Mouse (Mus musculus) erythroblast, embryonic 14.5 days (primary cell): ENCODE measurements at regions not wholly inside any gene's neighbourhood (a gene's known extent, or its start where the extent isn't known, plus 50 kb on each side); places are given as distances from the start of the nearest gene placed in this dataset.

Experiments
- GATA1 ChIP-seq: IDR thresholded peaks from 2 replicates; pipeline ENCODE4 v1.6.1; 2012; ENCODE audit warnings: low read length, inconsistent platforms, mixed read lengths
- TAL1 ChIP-seq: IDR thresholded peaks from 3 replicates; pipeline ENCODE4 v1.6.1; 2012; ENCODE audit warnings: low read length, inconsistent platforms, mixed read lengths

DNA sequence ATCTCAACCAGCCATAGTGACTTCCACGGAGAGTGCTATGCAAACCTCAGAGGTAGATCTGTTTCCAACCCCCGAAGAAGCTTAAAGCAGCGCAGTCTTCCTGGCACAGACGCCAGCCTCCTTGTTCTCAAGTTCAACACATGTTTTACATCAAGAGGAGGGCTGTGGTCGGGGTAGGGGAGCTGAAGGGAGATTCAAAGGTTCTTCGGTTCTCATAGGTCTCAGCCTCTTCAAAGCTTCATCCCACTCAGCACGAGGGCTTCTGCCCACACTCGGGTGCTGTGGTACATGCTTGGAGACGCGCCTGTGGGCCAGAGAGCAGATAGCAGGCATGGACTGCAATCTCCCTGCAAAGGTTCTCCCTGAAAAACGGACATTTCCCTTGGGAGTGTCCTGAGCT lies 219.7 kb downstream of the Bcl2l11 start:
- TF ChIP-seq GATA1 (no peak), TAL1 (no peak)
